Comparison of ENCODE assay signal across 8 mouse cellular contexts in genomic region chr12:84407874-84408818, GRCm38 (mm10). TPM values are rescaled to one million over a fixed set of nuclear protein-coding genes. Genes with fewer than 3 reads are reported as not detected.
DNase-seq lines count a peak whose midpoint lies in the region; ATAC-seq lines count a peak whose summit lies in the region.

No protein-coding gene starts in this region.

- H3K36me3 ChIP-seq in heart, embryonic 11.5 days (ENCODE audit: control insufficient read depth, insufficient read depth, low read length): no peaks in the 10 kb centered on the region
- H3K36me3 ChIP-seq in macrophage (ENCODE audit: inconsistent target): no peaks in the 10 kb centered on the region

- peak overlapping the region; percentile 82 for H3K4me3 ChIP-seq in heart, embryonic 11.5 days (ENCODE audit: low read depth, low read length)
- peak overlapping the region; percentile 39 for H3K4me3 ChIP-seq in macrophage (ENCODE audit: inconsistent target)

- H3K4me2 ChIP-seq in heart, embryonic 11.5 days: peak overlapping the region; percentile 89

- H3K27ac ChIP-seq in heart, embryonic 11.5 days (ENCODE audit: low read depth, low read length): peak overlapping the region; percentile 85
- no peak overlapping the region for H3K27ac ChIP-seq in macrophage

- H3K27me3 ChIP-seq in heart, embryonic 11.5 days (ENCODE audit: control insufficient read depth, insufficient read depth, low read length): no peaks in the 10 kb centered on the region

- peak; percentile 90 for DNase-seq in A20 (ENCODE audit: low read depth, low spot score)
- DNase-seq in ES-CJ7 (ENCODE audit: low read depth, low spot score): peak; percentile 45
- DNase-seq in cerebellum, postnatal 10 days: peak; percentile 29 to 54
- DNase-seq in kidney, postnatal 36 days: peak; percentile 30 to 48
- peak; percentile 45 to 72 for DNase-seq in spleen, adult 18-20 months
- no peak for DNase-seq in urinary bladder, postnatal 36 days (ENCODE audit: low spot score in 2 of 2)

- no peaks in the 10 kb centered on the region for H3K79me2 ChIP-seq in macrophage (ENCODE audit: inconsistent target)

- peak; percentile 48; the same call in 1 of the 2 replicates for ATAC-seq in heart, embryonic 11.5 days (replicated peaks; ENCODE audit: insufficient number of reproducible peaks, low FRiP score, low TSS enrichment)

- H3K9me3 ChIP-seq in heart, embryonic 11.5 days (replicated peaks; ENCODE audit: control insufficient read depth, low read length): no peaks in the 10 kb centered on the region

- H3K9ac ChIP-seq in heart, embryonic 11.5 days (ENCODE audit: low read depth, low read length): peak overlapping the region; percentile 92

- 2% methylated on average over 47 of the region's 52 CpGs for WGBS in heart, embryonic 11.5 days (ENCODE audit: insufficient replicate concordance)
- 2% methylated on average over 49 of the region's 52 CpGs for WGBS in macrophage (ENCODE audit: missing documents)

- H3K4me1 ChIP-seq in heart, embryonic 11.5 days (ENCODE audit: control insufficient read depth, insufficient read depth, low read length): peaks cover 3% of the 10 kb centered on the region; the same call in 1 of the 2 replicates

RNA-seq across cellular contexts. Expression of gene Entpd5, which starts 0.7 kb away (rescaled TPM):
- 26.9 and 29.0 TPM in 2 replicates for polyA plus RNA-seq in heart, embryonic 11.5 days (2014; fragmentation: Nextera tagmentation; extraction: Ambion mirVana)
- total RNA-seq in macrophage (2018; cell fraction: chromatin; rRNA removed): 1 to 10 TPM in 25 of 26 experiments, under 1 TPM in 1; 0.29 to 8.1 (median 2.5) TPM
- 1 to 10 TPM; 3.2 to 8.3 (median 5.4) TPM for total RNA-seq in macrophage (2018; cell fraction: cytosol; rRNA removed)
- 10 to 100 TPM in 2 of 26 experiments, 1 to 10 TPM in 24; 1.3 to 11.5 (median 5.3) TPM for total RNA-seq in macrophage (2018; cell fraction: nucleus; rRNA removed)
- 5.9 to 7.3 TPM (median 5.9 TPM) in 3 replicates for polyA plus RNA-seq in macrophage (2018)

RNA-seq across cellular contexts. Expression of gene Bbof1, which starts 0.7 kb away (rescaled TPM):
- polyA plus RNA-seq in heart, embryonic 11.5 days (2014; fragmentation: Nextera tagmentation; extraction: Ambion mirVana): 1.1 and 2.5 TPM in 2 replicates
- 10 to 100 TPM in 1 of 26 experiments, 1 to 10 TPM in 16, under 1 TPM in 2, not detected in 7; 0.62 to 10.1 (median 2.2) TPM for total RNA-seq in macrophage (2018; cell fraction: chromatin; rRNA removed)
- total RNA-seq in macrophage (2018; cell fraction: cytosol; rRNA removed): under 1 TPM in 22 of 26 experiments, not detected in 4; 0.05 to 0.90 (median 0.24) TPM
- total RNA-seq in macrophage (2018; cell fraction: nucleus; rRNA removed): 1 to 10 TPM in 10 of 26 experiments, under 1 TPM in 8, not detected in 8; 0.38 to 4.0 (median 1.2) TPM
- 0.14 to 1.1 TPM (median 0.17 TPM) in 3 replicates for polyA plus RNA-seq in macrophage (2018)

RNA-seq across cellular contexts. Expression of gene Rnf113a2, which starts 8.8 kb away (rescaled TPM):
- polyA plus RNA-seq in heart, embryonic 11.5 days (2014; fragmentation: Nextera tagmentation; extraction: Ambion mirVana): 21.6 and 26.1 TPM in 2 replicates
- total RNA-seq in macrophage (2018; cell fraction: chromatin; rRNA removed): 10 to 100 TPM in 10 of 26 experiments, 1 to 10 TPM in 16; 1.7 to 21.8 (median 6.9) TPM
- 10 to 100 TPM in 13 of 26 experiments, 1 to 10 TPM in 13; 2.8 to 13.9 (median 10.2) TPM for total RNA-seq in macrophage (2018; cell fraction: cytosol; rRNA removed)
- total RNA-seq in macrophage (2018; cell fraction: nucleus; rRNA removed): 10 to 100 TPM in 13 of 26 experiments, 1 to 10 TPM in 13; 3.1 to 36.5 (median 10.9) TPM
- 12.8 to 14.4 TPM (median 13.1 TPM) in 3 replicates for polyA plus RNA-seq in macrophage (2018)

RNA-seq across cellular contexts. Expression of gene Aldh6a1, which starts 42.7 kb away (rescaled TPM):
- polyA plus RNA-seq in heart, embryonic 11.5 days (2014; fragmentation: Nextera tagmentation; extraction: Ambion mirVana): 38.6 and 41.4 TPM in 2 replicates
- 10 to 100 TPM in 20 of 26 experiments, 1 to 10 TPM in 6; 6.7 to 25.9 (median 14.2) TPM for total RNA-seq in macrophage (2018; cell fraction: chromatin; rRNA removed)
- 10 to 100 TPM in 18 of 26 experiments, 1 to 10 TPM in 8; 8.1 to 17.0 (median 10.9) TPM for total RNA-seq in macrophage (2018; cell fraction: cytosol; rRNA removed)
- 10 to 100 TPM in 16 of 26 experiments, 1 to 10 TPM in 10; 6.1 to 23.5 (median 11.2) TPM for total RNA-seq in macrophage (2018; cell fraction: nucleus; rRNA removed)
- 10.7 to 14.2 TPM (median 13.8 TPM) in 3 replicates for polyA plus RNA-seq in macrophage (2018)

RNA-seq across cellular contexts. Expression of gene Lin52, which starts 43.1 kb away (rescaled TPM):
- 17.3 and 19.1 TPM in 2 replicates for polyA plus RNA-seq in heart, embryonic 11.5 days (2014; fragmentation: Nextera tagmentation; extraction: Ambion mirVana)
- total RNA-seq in macrophage (2018; cell fraction: chromatin; rRNA removed): 10 to 100 TPM in 17 of 26 experiments, 1 to 10 TPM in 9; 5.6 to 17.8 (median 12.0) TPM
- 1 to 10 TPM; 2.7 to 8.5 (median 7.3) TPM for total RNA-seq in macrophage (2018; cell fraction: cytosol; rRNA removed)
- 10 to 100 TPM in 14 of 26 experiments, 1 to 10 TPM in 12; 5.5 to 17.8 (median 10.6) TPM for total RNA-seq in macrophage (2018; cell fraction: nucleus; rRNA removed)
- polyA plus RNA-seq in macrophage (2018): 5.6 to 8.0 TPM (median 5.9 TPM) in 3 replicates

Comparison
In these comparisons a context has a peak if more than half of its experiments do, and no peak if none do; other contexts are left out.
1. DNase-seq: peak in A20 (single experiment), ES-CJ7 (single experiment), cerebellum, postnatal 10 days (2 of 2), kidney, postnatal 36 days (2 of 2) and spleen, adult 18-20 months (2 of 2); none in urinary bladder, postnatal 36 days (0 of 2).